Mouse (Mus musculus): ENCODE results near the gene Ltbr.

The Ltbr gene

GRCm38 (mm10) chr6:125345625-125346024 is 31.9 kb upstream of the Ltbr start:
- in situ Hi-C loops (cut with MseI, MboI) = no loop called here

- in situ Hi-C loops (cut with MseI, MboI) = no loop called here
Measured at GRCm38 (mm10) chr6:125344866-125345265, 31.2 kb upstream of the Ltbr start.

DNA sequence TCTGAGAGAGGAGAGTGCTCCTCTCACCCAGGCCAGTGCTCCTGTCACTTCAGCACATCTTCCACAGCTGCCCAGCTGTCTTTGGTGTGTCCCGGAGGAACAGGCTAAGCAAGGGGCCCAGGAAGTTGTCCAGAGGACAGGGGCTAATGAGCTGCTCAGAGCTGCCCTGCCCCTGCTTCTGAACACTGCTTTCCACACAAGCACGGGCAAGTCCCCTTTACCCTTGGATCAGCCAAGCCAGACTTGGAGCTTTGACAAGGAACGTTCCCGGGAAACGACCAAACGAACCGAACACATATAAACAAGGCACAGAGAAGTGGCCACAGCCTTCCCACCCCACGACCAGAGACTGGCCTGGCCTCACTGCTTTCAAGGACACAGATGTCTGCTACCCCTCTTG is 30.4 kb upstream of the Ltbr start:
- in situ Hi-C loops (cut with MseI, MboI) = no loop called here

DNA sequence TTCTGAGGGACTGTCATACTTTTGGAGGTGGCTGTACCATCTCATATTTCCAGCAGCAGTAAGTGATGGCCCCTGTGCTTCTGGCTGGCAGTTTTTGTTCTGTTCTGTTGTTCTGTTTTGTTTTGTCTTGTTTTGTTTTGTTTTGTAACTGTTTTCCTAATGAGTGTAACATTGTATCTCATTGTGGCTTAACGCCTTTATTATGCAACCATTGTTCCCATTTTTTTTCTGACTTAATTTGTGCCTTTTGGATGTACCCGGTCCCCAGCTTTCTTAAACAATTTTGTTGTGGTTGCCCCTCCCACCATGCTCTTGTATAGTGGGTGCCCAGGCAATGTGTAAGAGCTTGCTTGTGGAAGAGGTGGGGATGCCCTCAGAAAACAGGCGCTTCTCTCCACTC is 28.5 kb upstream of the Ltbr start:
- in situ Hi-C loops (cut with MseI, MboI) = no loop called here

DNA sequence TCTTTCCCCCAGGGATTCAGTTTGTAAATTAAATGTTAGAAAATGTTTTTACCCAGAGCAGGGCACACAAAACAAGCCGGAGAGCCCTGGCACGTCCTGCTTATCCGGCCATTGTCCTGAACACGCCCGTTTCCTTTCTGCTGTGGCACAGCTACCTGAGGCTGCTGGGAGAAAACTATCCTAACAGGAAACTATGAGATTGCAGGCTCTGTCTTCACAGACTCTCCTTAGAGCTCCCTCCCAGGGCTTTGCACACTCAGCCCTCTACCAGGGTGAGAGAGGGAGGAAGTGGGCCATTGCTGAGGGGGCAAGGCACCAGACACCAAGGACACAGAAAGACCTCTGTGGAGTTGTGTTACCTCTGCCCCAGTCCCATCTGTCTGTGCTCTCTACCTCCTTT is 26.6 kb upstream of the Ltbr start:
- in situ Hi-C loops (cut with MseI, MboI) = no loop called here

- in situ Hi-C loops (cut with MseI, MboI) = no loop called here
Measured at GRCm38 (mm10) chr6:125338791-125339660, 25.3 kb upstream of the Ltbr start.

GRCm38 (mm10) chr6:125334356-125334755 is 20.7 kb upstream of the Ltbr start:
- in situ Hi-C loops (cut with MseI, MboI) = loop anchor here in 1 of 2 experiments (5.0 kb wide), 1 partner anchor 33 kb away; no protein-coding TSS in a partner anchor

DNA sequence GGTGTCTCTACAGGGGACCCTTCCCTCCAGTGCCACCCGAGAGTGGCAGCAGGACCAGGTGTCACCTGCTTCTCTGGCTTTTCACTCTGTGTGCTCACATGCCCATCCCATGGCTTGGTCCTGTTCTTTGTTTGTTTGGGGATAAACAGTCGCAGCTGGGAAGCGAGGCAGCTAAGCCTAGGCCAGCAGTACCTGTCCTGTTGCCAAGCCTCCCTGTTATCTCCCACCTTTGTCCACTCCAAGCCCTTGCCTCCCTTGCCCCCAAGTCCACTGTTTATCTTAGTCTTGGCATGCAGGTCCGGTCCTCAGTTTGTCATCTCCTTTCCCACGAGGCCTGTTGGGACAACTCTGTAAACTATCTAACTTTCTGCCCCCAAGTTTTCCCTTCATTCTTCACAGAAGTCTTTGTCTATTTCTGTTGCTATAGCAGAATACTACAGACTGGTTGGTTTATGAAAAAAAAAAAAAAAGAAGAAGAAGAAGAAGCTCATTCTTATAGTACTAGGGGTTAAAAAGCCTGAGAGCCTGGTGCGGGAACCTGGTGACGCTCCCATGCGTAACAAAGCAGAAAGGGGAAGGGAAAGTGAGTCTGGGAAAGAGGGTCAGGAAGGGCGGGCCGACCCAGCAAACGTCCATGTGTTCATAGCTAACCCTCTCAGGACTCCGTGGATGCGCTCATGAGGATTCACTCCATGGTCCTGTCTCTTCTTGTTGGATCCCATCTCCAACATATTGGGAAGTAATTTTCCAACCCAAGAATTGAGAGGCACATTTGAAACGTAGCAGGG is 19.6 kb upstream of the Ltbr start:
- in situ Hi-C loops (cut with MseI, MboI) = loop anchor here in 1 of 2 experiments (5.0 kb wide), 1 partner anchor 34 kb away; no protein-coding TSS in a partner anchor

DNA sequence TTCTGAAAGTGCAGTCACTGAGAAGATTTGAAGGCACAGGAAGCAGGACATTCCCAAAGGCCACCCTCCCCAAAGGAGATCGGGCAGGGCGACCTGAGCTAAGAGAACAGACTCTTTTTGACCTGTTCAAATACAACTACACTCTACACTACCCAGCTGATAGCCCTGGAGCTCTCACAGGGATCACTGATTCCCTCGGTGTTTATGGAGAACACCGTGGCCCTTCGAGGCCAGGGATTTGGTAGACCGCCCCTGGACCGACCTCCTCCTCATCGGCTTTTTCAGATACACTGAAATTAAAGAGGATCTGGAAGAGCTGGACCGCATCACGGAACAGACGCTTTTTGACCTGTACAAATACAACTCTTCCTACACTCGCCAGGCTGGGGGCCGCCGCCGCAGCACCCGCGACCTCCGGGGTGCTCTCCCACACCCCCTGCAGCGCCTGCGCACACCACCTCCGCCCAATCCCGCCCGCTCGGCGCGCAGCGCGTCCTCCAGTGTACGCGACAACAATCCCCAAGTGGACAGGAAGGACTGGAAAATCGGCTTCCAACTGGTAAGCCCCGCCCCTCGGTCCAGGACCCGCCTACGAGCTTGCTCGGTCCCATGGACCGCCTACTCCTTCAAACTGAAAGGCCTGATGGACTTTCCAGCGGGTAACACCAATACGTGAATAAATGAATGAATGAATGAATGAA is 17.1 kb upstream of the Ltbr start:
- in situ Hi-C loops (cut with MseI, MboI) = loop anchor here in 1 of 2 experiments (5.0 kb wide), 1 partner anchor 37 kb away; no protein-coding TSS in a partner anchor

- in situ Hi-C loops (cut with MseI, MboI) = no loop called here
Measured at GRCm38 (mm10) chr6:125328243-125328642, 14.6 kb upstream of the Ltbr start.

GRCm38 (mm10) chr6:125325337-125325736 is 11.7 kb upstream of the Ltbr start:
- in situ Hi-C loops (cut with MseI, MboI) = no loop called here

- in situ Hi-C loops (cut with MseI, MboI) = no loop called here
Measured at GRCm38 (mm10) chr6:125323547-125323946, 9.9 kb upstream of the Ltbr start.

DNA sequence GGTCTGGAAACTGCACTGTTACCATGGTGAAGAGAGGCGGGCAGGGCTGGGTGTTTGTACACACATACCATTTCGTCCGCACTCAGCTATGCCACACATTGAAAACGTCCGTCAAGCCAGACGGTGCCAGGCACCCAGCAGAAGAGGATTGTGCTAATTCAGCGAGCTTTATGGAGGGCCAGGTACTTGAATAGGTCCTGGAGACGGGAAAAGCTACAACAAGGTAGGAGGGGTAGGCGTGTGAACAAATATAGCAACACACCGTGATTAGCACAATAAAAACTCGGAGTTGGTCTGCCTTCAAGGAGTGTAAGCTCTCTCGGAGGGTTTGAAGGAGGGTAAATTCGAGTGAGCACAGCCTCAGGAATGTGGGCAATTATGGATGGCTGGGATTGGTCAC is 9.1 kb upstream of the Ltbr start:
- in situ Hi-C loops (cut with MseI, MboI) = no loop called here

DNA sequence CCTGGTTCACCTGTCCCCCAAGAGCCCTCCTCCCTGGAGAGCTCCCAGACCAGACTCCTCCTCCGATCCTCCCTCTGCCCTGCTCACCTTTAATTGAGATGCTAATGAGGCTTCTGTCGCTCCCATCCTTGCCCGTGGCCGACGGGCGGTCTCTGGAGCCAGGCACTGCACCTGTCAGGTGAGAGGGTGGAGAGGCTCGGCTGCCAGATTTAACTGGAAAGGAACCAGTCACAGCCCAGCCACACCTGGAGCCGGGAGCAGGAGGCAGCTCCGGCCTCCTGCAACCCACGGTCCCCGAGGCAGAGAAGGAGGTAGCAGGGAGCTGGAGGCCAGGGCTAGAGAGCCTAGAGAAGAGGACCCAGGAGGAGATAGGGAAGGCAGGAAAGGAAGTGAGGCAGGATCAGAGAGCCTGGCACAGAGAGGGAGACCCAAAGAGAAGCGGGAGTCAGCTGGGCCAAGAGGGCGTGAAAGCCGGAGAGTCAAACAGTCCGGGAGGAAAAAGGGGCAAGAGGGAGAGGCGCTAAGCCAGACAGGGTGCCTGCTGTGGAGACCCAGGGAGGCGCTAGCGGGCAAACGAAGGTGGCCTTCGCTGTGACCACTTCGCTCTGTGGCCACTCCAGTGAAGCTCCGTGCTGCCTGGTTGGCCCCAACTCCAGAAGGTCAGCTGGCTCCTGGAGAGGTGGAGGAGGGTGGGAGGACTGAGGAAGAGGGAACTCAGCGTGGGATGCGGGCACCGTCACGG is 7.6 kb upstream of the Ltbr start:
- in situ Hi-C loops (cut with MseI, MboI) = no loop called here

DNA sequence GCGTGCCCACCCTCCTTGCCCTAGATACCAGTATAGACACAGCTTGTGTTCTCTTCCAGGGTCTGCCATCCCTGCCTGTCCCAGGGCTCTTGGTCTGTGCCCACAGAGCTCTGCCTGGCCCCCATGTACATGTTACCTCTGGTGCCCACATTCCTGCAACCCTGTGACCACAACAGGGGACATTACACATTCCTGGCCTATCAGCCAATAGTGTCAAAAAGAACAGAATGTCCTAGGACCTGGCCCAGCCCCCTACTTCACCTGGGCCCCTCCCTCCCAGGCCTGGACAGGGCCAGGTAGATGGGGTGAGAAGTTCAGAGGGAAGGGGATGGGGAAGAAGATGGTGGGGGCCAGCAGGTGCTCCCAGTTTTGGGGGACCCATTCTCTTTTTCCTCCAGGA is 6.6 kb upstream of the Ltbr start, which contains the start of gene Scnn1a:
Scnn1a (plus strand) TSS at position 337 of the 400 bp plus-strand sequence.
- in situ Hi-C loops (cut with MseI, MboI) = no loop called here

DNA sequence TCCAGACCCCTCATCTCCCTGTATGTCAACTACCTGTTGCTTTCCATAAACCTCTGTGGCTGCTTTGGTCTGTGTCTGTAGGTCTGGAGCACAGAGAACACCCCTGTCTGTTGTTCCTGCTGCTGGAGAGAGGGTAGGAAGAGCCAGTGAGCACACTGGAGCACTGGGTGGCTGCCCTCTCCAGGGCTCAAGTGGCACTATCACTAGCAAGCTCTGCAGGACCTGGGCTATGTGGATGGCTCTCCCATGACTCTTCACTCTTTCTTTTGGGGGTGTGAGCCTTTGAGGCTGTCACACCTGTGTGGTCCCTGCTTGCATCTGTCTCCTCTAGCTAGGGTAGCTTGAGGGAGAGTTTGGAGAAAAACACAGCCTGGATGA is 6.2 kb upstream of the Ltbr start:
- in situ Hi-C loops (cut with MseI, MboI) = no loop called here

- in situ Hi-C loops (cut with MseI, MboI) = no loop called here
Measured at GRCm38 (mm10) chr6:125318981-125319918, 5.6 kb upstream of the Ltbr start.

GRCm38 (mm10) chr6:125317077-125317476 is 3.4 kb upstream of the Ltbr start:
- in situ Hi-C loops (cut with MseI, MboI) = no loop called here

- in situ Hi-C loops (cut with MseI, MboI) = no loop called here
Measured at GRCm38 (mm10) chr6:125314746-125315145, 1.1 kb upstream of the Ltbr start.

DNA sequence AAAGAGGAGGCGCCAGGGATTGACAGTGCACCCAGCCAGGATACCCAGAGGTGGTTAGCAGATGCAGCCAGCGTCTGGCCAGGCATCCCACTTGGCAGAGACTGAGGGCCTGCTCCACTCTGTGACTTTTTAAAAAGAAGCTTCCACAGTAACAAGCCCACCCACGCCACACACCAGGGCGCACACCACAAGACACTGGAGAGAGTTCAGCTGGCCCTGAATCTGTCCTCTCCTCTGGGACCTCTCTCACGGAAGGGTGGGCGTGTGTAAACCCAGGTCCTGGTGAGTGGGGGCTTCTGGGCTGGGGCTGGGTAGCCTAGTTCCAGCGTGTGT is 512 bp upstream of the Ltbr start:
- in situ Hi-C loops (cut with MseI, MboI) = no loop called here

Data from mouse trophoblast stem cell (cell line).